In genomic region chr10:64088774-64089460, GRCm38 (mm10) we compare ENCODE assay signal across 10 mouse cellular contexts. TPM values are rescaled to one million over a fixed set of nuclear protein-coding genes. Genes with fewer than 3 reads are reported as not detected.
DNase-seq lines count a peak whose midpoint lies in the region; ATAC-seq and TF ChIP-seq lines count a peak whose summit lies in the region.
"Had no signal": no experiment of that assay in that cellular context is flagged by ENCODE, and none has a peak within 500 bp of the region (broad histone marks: within the 10 kb centered on the region; RNA-seq: fewer than 3 reads in every experiment).

No protein-coding gene starts in this region.

- 28% methylated on average over 19 of the region's 19 CpGs for WGBS in lung, embryonic 14.5 days
- WGBS in forebrain, embryonic 15.5 days = 28% methylated on average over 19 of the region's 19 CpGs
- 27% methylated on average over 19 of the region's 19 CpGs for WGBS in limb, embryonic 15.5 days
- 30% methylated on average over 19 of the region's 19 CpGs for WGBS in stomach, embryonic 16.5 days
- 26% methylated on average over 19 of the region's 19 CpGs for WGBS in lung, postnatal 0 days

- H3K27me3 ChIP-seq in lung, embryonic 14.5 days (ENCODE audit: insufficient read depth, low read length) = peaks cover 15% of the 10 kb centered on the region
- H3K27me3 ChIP-seq in forebrain, embryonic 15.5 days = peaks cover 7% of the 10 kb centered on the region; the same call in 1 of the 2 replicates
- peaks cover 42% of the 10 kb centered on the region for H3K27me3 ChIP-seq in limb, embryonic 15.5 days
- peaks cover 8% of the 10 kb centered on the region; the same call in 1 of the 2 replicates for H3K27me3 ChIP-seq in stomach, embryonic 16.5 days (ENCODE audit: control insufficient read depth, insufficient read depth, low read length)
- 0 out of 2 replicates have a peak, but pooled peaks cover 4% of the 10 kb centered on the region for H3K27me3 ChIP-seq in lung, postnatal 0 days (replicated peaks; ENCODE audit: insufficient read depth, low read length)

- no peak overlapping the region for H3K27ac ChIP-seq in lung, embryonic 14.5 days (ENCODE audit: low read depth)
- H3K27ac ChIP-seq in forebrain, embryonic 15.5 days (replicated peaks) = no peak overlapping the region
- H3K27ac ChIP-seq in limb, embryonic 15.5 days = no peak overlapping the region
- H3K27ac ChIP-seq in stomach, embryonic 16.5 days (ENCODE audit: low read length) = no peak overlapping the region
- H3K27ac ChIP-seq in lung, postnatal 0 days (ENCODE audit: low read length) = no peak overlapping the region

- no peaks in the 10 kb centered on the region for H3K4me1 ChIP-seq in lung, embryonic 14.5 days (ENCODE audit: insufficient read depth)
- H3K4me1 ChIP-seq in forebrain, embryonic 15.5 days = peaks cover 44% of the 10 kb centered on the region
- H3K4me1 ChIP-seq in limb, embryonic 15.5 days = peaks cover 11% of the 10 kb centered on the region; the same call in 1 of the 2 replicates
- peaks cover 2% of the 10 kb centered on the region; the same call in 1 of the 2 replicates for H3K4me1 ChIP-seq in stomach, embryonic 16.5 days (ENCODE audit: control insufficient read depth, insufficient read depth, low read length)
- H3K4me1 ChIP-seq in lung, postnatal 0 days (ENCODE audit: insufficient read depth, low read depth, low read length) = no peaks in the 10 kb centered on the region

- ATAC-seq in lung, embryonic 14.5 days (ENCODE audit: insufficient read depth) = no peak
- no peak for ATAC-seq in forebrain, embryonic 15.5 days (replicated peaks)
- no peak for ATAC-seq in limb, embryonic 15.5 days (ENCODE audit: insufficient number of reproducible peaks, low FRiP score, low TSS enrichment, low read depth)
- ATAC-seq in stomach, embryonic 16.5 days (ENCODE audit: insufficient read depth, low FRiP score) = no peak
- no peak for ATAC-seq in erythroid progenitor cell, adult 5-6 weeks (replicated peaks; ENCODE audit: low FRiP score, poor library complexity, severe bottlenecking)
- ATAC-seq in lung, postnatal 0 days = no peak

- H3K36me3 ChIP-seq in lung, embryonic 14.5 days (ENCODE audit: insufficient read depth) = no peaks in the 10 kb centered on the region
- H3K36me3 ChIP-seq in forebrain, embryonic 15.5 days = no peaks in the 10 kb centered on the region
- no peaks in the 10 kb centered on the region for H3K36me3 ChIP-seq in limb, embryonic 15.5 days
- H3K36me3 ChIP-seq in stomach, embryonic 16.5 days (ENCODE audit: control insufficient read depth, insufficient read depth, low read length) = no peaks in the 10 kb centered on the region
- no peaks in the 10 kb centered on the region for H3K36me3 ChIP-seq in lung, postnatal 0 days (ENCODE audit: insufficient read depth, low read length)

- no peaks in the 10 kb centered on the region for H3K9me3 ChIP-seq in lung, embryonic 14.5 days (ENCODE audit: low read depth, low read length)
- H3K9me3 ChIP-seq in forebrain, embryonic 15.5 days = no peaks in the 10 kb centered on the region
- no peaks in the 10 kb centered on the region for H3K9me3 ChIP-seq in limb, embryonic 15.5 days
- no peaks in the 10 kb centered on the region for H3K9me3 ChIP-seq in stomach, embryonic 16.5 days (replicated peaks; ENCODE audit: control insufficient read depth, low read length)
- no peaks in the 10 kb centered on the region for H3K9me3 ChIP-seq in lung, postnatal 0 days (ENCODE audit: low read length)
- H3K9me3 ChIP-seq: megakaryocyte, embryonic 14.5 days had no signal

- no peak for TF ChIP-seq CTCF in lung, embryonic 14.5 days (IDR thresholded peaks at IDR 0.05; ENCODE audit: low read depth)
- no peak for TF ChIP-seq CTCF in lung, postnatal 0 days (IDR thresholded peaks at IDR 0.05)

- H3K4me2 ChIP-seq in lung, embryonic 14.5 days = peak overlapping the region; percentile 7; the same call in 1 of the 2 replicates
- H3K4me2 ChIP-seq in forebrain, embryonic 15.5 days (replicated peaks) = peak overlapping the region; percentile 88
- H3K4me2 ChIP-seq in limb, embryonic 15.5 days = peak overlapping the region; percentile 64; the same call in 1 of the 2 replicates
- peak overlapping the region; percentile 11; the same call in 1 of the 2 replicates for H3K4me2 ChIP-seq in stomach, embryonic 16.5 days (ENCODE audit: low read depth, low read length)
- no peak overlapping the region for H3K4me2 ChIP-seq in lung, postnatal 0 days (replicated peaks; ENCODE audit: low read depth, low read length)

- no peak for TF ChIP-seq EP300 in lung, postnatal 0 days (IDR thresholded peaks at IDR 0.05)

- H3K9ac ChIP-seq in lung, embryonic 14.5 days = no peak overlapping the region
- H3K9ac ChIP-seq in forebrain, embryonic 15.5 days (replicated peaks) = peak overlapping the region; percentile 14; the same call in 1 of the 2 replicates
- H3K9ac ChIP-seq in limb, embryonic 15.5 days = no peak overlapping the region
- H3K9ac ChIP-seq in stomach, embryonic 16.5 days (ENCODE audit: low read length) = no peak overlapping the region
- H3K9ac ChIP-seq in lung, postnatal 0 days (replicated peaks; ENCODE audit: low read depth) = no peak overlapping the region

- DNase-seq in lung, embryonic 14.5 days = no peak
- no peak for DNase-seq in lung, adult 18-20 months
- no peak for DNase-seq in ovary, adult 18-20 months (ENCODE audit: low spot score)
- no peak for DNase-seq in lung, postnatal 0 days (ENCODE audit: low spot score)

- no peak overlapping the region for H3K4me3 ChIP-seq in lung, embryonic 14.5 days (ENCODE audit: low read depth, low read length)
- peak overlapping the region; percentile 53 for H3K4me3 ChIP-seq in forebrain, embryonic 15.5 days
- H3K4me3 ChIP-seq in limb, embryonic 15.5 days = no peak overlapping the region
- no peak overlapping the region for H3K4me3 ChIP-seq in stomach, embryonic 16.5 days (replicated peaks; ENCODE audit: low read length)
- H3K4me3 ChIP-seq in lung, postnatal 0 days (ENCODE audit: low read depth, low read length) = no peak overlapping the region
- H3K4me3 ChIP-seq: megakaryocyte, embryonic 14.5 days had no signal

RNA-seq across cellular contexts. Expression of gene Lrrtm3, which starts 1.2 kb away (rescaled TPM):
- 2.6 and 3.3 TPM in 2 replicates for polyA plus RNA-seq in lung, embryonic 14.5 days (2014; fragmentation: Nextera tagmentation; extraction: Ambion mirVana)
- 23.8 and 25.0 TPM in 2 replicates for polyA plus RNA-seq in forebrain, embryonic 15.5 days (2015; fragmentation: Nextera tagmentation; extraction: Ambion mirVana)
- 2.2 and 3.2 TPM in 2 replicates for polyA plus RNA-seq in limb, embryonic 15.5 days (2015; fragmentation: Nextera tagmentation; extraction: Ambion mirVana)
- polyA plus RNA-seq in stomach, embryonic 16.5 days (2015; fragmentation: Nextera tagmentation; extraction: Ambion mirVana) = 4.0 and 4.9 TPM in 2 replicates
- not detected in 2 replicates for total RNA-seq in erythroid progenitor cell, adult 5-6 weeks (2015; ENCODE audit: low replicate concordance)
- not detected in 2 replicates for total RNA-seq in erythroid progenitor cell, adult 5-6 weeks (2017; ENCODE audit: low replicate concordance)
- 0.11 and 0.14 TPM in 2 replicates for polyA plus RNA-seq in lung, postnatal 0 days (2015; fragmentation: Nextera tagmentation; extraction: Ambion mirVana)
- total RNA-seq: MEL had no signal
